Mouse (Mus musculus) hindbrain, embryonic 12.5 days (tissue): Measurements from ENCODE around the gene Smoc1. TPM values are rescaled to one million over a fixed set of nuclear protein-coding genes. Genes with fewer than 3 reads are reported as not detected.

Source experiments
- ATAC-seq: fragments of 200-750 bp; cut with Nextera tagmentation; 2 replicates; pipeline ENCODE4 v1.8.0; 2017; ENCODE audit warnings: moderate TSS enrichment; ENCODE audit not compliant: low FRiP score
- H3K27ac ChIP-seq: fragments of 300-500 bp; sonication (generic); 2 replicates; pipeline ENCODE4 v1.5.1; 2016; ENCODE audit warnings: mild to moderate bottlenecking
- H3K27me3 ChIP-seq: fragments of 300-500 bp; sonication (generic); 2 replicates; pipeline ENCODE4 v1.6.1; 2016; ENCODE audit warnings: mild to moderate bottlenecking
- H3K36me3 ChIP-seq: fragments of 300-500 bp; sonication (generic); 2 replicates; pipeline ENCODE4 v1.6.1; 2016; ENCODE audit warnings: mild to moderate bottlenecking
- H3K4me1 ChIP-seq: fragments of 300-500 bp; sonication (generic); 2 replicates; pipeline ENCODE4 v1.6.1; 2016
- H3K4me2 ChIP-seq: fragments of 300-500 bp; sonication (generic); replicated peaks from 2 replicates; pipeline ENCODE4 v1.6.1; 2016; ENCODE audit warnings: mild to moderate bottlenecking
- H3K4me3 ChIP-seq: fragments of 300-500 bp; sonication (generic); 2 replicates; pipeline ENCODE4 v1.5.1; 2016; ENCODE audit warnings: mild to moderate bottlenecking
- H3K9ac ChIP-seq: fragments of 300-500 bp; sonication (generic); 2 replicates; pipeline ENCODE4 v1.6.1; 2016; ENCODE audit warnings: mild to moderate bottlenecking, moderate library complexity
- H3K9me3 ChIP-seq: fragments of 300-500 bp; sonication (generic); replicated peaks from 2 replicates; pipeline ENCODE4 v1.6.1; 2016; ENCODE audit warnings: mild to moderate bottlenecking
- WGBS: fragments of 180-500 bp; shearing (Covaris S2); methylation state at CpG from one replicate; pipeline ENCODE4 v1.1.7; 2016; 5-methylcytosine and 5-hydroxymethylcytosine counted together
- polyA plus RNA-seq: library from polyadenylated mRNA; unstranded; fragments of >200 nt; fragmentation: Nextera tagmentation; extraction: Ambion mirVana; gene quantifications from 2 replicates; pipeline ENCODE4 v1.2.1, GENCODE M21; 2016

The Smoc1 gene
- polyA plus RNA-seq, 1 experiment from 2014 or later, result 22.6 TPM

DNA sequence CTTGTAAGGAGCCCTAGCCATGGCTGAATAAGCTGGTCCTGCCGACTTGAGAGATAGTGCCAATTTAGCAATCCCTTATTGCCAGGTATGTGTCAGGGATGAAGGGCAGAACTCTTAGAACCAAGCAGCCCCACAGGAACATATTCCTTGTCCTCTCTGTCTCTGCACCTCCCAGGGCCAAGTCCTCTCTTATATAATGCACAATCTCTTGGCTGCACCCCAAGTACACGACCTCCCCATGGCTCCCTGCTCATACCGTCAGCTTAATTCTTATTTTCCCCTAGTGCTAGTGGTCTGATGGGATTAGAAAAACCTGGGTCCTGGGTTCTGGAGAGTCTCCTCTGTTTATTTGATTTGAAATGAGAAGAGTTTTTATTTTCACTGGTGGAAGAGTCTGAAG, 66.0 kb downstream of the Smoc1 start:
- WGBS, result 86% methylated on average over 3 of the region's 3 CpGs
- peaks cover 8% of the 10 kb centered on the region; the same call in 1 of the 2 replicates for H3K4me1 ChIP-seq
- no peaks in the 10 kb centered on the region for H3K27me3 ChIP-seq
- H3K4me3 ChIP-seq, result no peak overlapping the region
- no peaks in the 10 kb centered on the region for H3K9me3 ChIP-seq
- H3K27ac ChIP-seq, result no peak overlapping the region
- no peak for ATAC-seq
- H3K36me3 ChIP-seq, result no peaks in the 10 kb centered on the region
- H3K9ac ChIP-seq, result no peak overlapping the region
- H3K4me2 ChIP-seq, result no peak overlapping the region

GRCm38 (mm10) chr12:81093211-81093610, 66.6 kb downstream of the Smoc1 start:
- Histone ChIP-seq H3K9me3 (no peaks in the 10 kb centered on the region), H3K36me3 (no peaks in the 10 kb centered on the region), H3K9ac (no peak overlapping the region), H3K27me3 (no peaks in the 10 kb centered on the region), H3K4me2 (no peak overlapping the region), H3K4me1 (peaks cover 9% of the 10 kb centered on the region; the same call in 1 of the 2 replicates), H3K4me3 (no peak overlapping the region), H3K27ac (no peak overlapping the region)
- WGBS, result 66% methylated on average over 7 of the region's 7 CpGs
- no peak for ATAC-seq

DNA sequence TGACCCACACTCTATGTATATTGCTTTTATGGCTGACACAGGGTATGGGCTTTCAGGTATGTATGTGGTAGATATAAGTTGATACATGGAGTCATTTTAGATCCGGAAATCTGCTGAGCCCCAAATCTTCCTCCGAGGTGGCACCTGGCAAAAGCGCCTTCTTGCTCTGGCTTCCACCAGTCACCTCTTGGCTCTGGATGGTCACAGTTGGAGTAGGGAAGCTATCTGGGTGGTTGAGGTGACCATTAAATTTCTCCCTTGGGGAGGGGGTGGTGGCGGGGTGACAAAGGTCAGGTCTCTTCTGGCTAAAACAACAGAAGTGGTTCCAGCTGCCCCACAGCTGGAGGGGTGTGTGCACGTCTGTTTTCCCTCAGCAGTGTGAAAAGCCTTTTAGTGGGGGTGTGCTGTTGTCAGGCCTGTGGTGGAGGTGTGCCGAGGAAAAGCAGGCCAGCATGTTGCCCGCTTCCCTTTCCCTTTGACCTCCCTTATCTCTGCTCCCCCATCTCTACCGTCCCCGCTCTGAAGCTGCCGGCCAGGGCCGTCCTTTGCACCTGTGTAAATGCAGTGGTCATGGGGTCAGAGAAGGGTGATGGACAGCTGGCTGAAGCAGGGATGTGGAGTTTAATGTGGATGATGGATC, 68.3 kb downstream of the Smoc1 start:
- no peak overlapping the region for H3K27ac ChIP-seq
- H3K4me1 ChIP-seq, result peaks cover 10% of the 10 kb centered on the region
- no peaks in the 10 kb centered on the region for H3K27me3 ChIP-seq
- H3K4me2 ChIP-seq, result no peak overlapping the region
- WGBS, result 53% methylated on average over 11 of the region's 11 CpGs
- H3K4me3 ChIP-seq, result no peak overlapping the region
- H3K9me3 ChIP-seq, result no peaks in the 10 kb centered on the region
- no peaks in the 10 kb centered on the region for H3K36me3 ChIP-seq
- no peak for ATAC-seq
- H3K9ac ChIP-seq, result no peak overlapping the region

- H3K27ac ChIP-seq, result no peak overlapping the region
- WGBS, result 69% methylated on average over 7 of the region's 7 CpGs
- H3K4me2 ChIP-seq, result no peak overlapping the region
- no peak overlapping the region for H3K4me3 ChIP-seq
- ATAC-seq, result no peak
- peaks cover 15% of the 10 kb centered on the region for H3K4me1 ChIP-seq
- H3K9ac ChIP-seq, result no peak overlapping the region
- no peaks in the 10 kb centered on the region for H3K9me3 ChIP-seq
- H3K27me3 ChIP-seq, result no peaks in the 10 kb centered on the region
- no peaks in the 10 kb centered on the region for H3K36me3 ChIP-seq
These were observed 70.7 kb downstream of the Smoc1 start for GRCm38 (mm10) chr12:81097267-81097666.

DNA sequence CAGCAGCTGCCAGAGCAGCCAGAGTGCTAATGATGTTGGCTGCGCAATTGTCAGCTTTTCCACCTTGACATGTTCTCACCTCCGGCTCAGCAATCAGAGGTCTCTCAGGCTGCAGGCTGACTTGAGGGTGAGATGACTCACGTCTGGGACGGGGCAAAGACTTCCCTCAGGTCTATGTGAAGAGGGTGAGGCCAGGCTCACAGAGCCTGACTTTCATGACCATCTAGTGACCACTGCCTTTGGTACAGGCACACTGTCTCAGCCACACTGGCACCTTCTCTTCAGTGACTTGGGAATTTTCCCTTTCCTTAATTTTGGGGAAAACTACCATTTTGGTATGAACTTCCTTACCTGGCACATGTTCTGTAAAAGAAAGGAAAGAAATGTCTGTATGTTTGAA, 71.1 kb downstream of the Smoc1 start:
- Histone ChIP-seq H3K4me3 (no peak overlapping the region), H3K36me3 (no peaks in the 10 kb centered on the region), H3K4me2 (no peak overlapping the region), H3K9ac (no peak overlapping the region), H3K27me3 (no peaks in the 10 kb centered on the region), H3K27ac (no peak overlapping the region), H3K9me3 (no peaks in the 10 kb centered on the region), H3K4me1 (peaks cover 15% of the 10 kb centered on the region)
- no peak for ATAC-seq
- 79% methylated on average over 4 of the region's 4 CpGs for WGBS

GRCm38 (mm10) chr12:81099161-81099560, 72.6 kb downstream of the Smoc1 start:
- H3K36me3 ChIP-seq, result no peaks in the 10 kb centered on the region
- no peak overlapping the region for H3K27ac ChIP-seq
- no peak overlapping the region for H3K4me3 ChIP-seq
- no peak overlapping the region for H3K4me2 ChIP-seq
- no peak overlapping the region for H3K9ac ChIP-seq
- ATAC-seq, result no peak
- 74% methylated on average over 5 of the region's 5 CpGs for WGBS
- no peaks in the 10 kb centered on the region for H3K9me3 ChIP-seq
- peaks cover 15% of the 10 kb centered on the region for H3K4me1 ChIP-seq
- no peaks in the 10 kb centered on the region for H3K27me3 ChIP-seq

DNA sequence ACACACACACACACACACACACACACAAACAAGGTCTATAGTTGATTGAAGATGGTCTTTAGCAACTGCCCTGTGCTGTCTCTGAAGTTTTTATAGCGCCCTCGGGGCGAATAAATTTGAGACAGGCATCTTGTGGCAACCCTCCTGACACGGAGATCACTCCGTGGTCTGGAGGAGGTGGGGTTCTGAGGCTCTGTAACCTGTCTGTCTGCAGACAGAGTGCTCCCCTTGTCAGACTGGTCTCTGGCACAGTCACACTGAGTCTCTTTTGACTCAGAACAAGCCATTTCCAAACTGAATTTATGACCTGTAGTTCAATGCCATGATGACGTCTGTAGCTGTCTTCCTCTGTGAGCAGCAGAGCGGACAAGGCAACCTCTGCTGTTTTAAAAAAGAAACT, 75.1 kb downstream of the Smoc1 start:
- ATAC-seq, result no peak
- H3K27ac ChIP-seq, result no peak overlapping the region
- H3K4me2 ChIP-seq, result no peak overlapping the region
- WGBS, result 81% methylated on average over 7 of the region's 7 CpGs
- H3K4me1 ChIP-seq, result peaks cover 15% of the 10 kb centered on the region
- no peaks in the 10 kb centered on the region for H3K9me3 ChIP-seq
- H3K36me3 ChIP-seq, result no peaks in the 10 kb centered on the region
- no peak overlapping the region for H3K9ac ChIP-seq
- no peaks in the 10 kb centered on the region for H3K27me3 ChIP-seq
- no peak overlapping the region for H3K4me3 ChIP-seq

DNA sequence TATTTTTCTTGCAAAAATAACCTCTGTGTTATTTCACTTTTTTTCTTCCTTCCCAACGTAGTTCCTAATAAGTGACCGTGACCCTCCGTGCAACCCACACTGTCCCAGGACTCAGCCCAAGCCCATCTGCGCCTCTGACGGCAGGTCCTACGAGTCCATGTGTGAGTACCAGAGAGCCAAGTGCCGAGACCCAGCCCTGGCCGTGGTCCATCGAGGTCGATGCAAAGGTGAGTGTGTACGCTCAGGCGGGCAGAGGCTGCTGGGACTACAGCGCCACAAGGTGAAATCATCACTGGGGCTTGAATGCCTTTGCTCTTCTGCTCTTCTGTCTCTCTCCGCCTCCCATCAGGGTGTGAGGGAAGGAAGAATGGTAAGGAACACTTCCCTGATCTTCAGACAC, 77.9 kb downstream of the Smoc1 start:
- H3K4me3 ChIP-seq, result no peak overlapping the region
- no peak overlapping the region for H3K27ac ChIP-seq
- no peak for ATAC-seq
- no peak overlapping the region for H3K4me2 ChIP-seq
- peaks cover 18% of the 10 kb centered on the region for H3K4me1 ChIP-seq
- H3K9ac ChIP-seq, result no peak overlapping the region
- WGBS, result 88% methylated on average over 14 of the region's 14 CpGs
- H3K36me3 ChIP-seq, result no peaks in the 10 kb centered on the region
- no peaks in the 10 kb centered on the region for H3K27me3 ChIP-seq
- H3K9me3 ChIP-seq, result no peaks in the 10 kb centered on the region

- Histone ChIP-seq H3K4me2 (no peak overlapping the region), H3K9me3 (no peaks in the 10 kb centered on the region), H3K27me3 (no peaks in the 10 kb centered on the region), H3K4me1 (peaks cover 13% of the 10 kb centered on the region), H3K27ac (no peak overlapping the region), H3K36me3 (no peaks in the 10 kb centered on the region), H3K4me3 (no peak overlapping the region), H3K9ac (no peak overlapping the region)
- WGBS, result 89% methylated on average over 12 of the region's 12 CpGs
- no peak for ATAC-seq
These were observed 79.4 kb downstream of the Smoc1 start for GRCm38 (mm10) chr12:81105721-81106633.

DNA sequence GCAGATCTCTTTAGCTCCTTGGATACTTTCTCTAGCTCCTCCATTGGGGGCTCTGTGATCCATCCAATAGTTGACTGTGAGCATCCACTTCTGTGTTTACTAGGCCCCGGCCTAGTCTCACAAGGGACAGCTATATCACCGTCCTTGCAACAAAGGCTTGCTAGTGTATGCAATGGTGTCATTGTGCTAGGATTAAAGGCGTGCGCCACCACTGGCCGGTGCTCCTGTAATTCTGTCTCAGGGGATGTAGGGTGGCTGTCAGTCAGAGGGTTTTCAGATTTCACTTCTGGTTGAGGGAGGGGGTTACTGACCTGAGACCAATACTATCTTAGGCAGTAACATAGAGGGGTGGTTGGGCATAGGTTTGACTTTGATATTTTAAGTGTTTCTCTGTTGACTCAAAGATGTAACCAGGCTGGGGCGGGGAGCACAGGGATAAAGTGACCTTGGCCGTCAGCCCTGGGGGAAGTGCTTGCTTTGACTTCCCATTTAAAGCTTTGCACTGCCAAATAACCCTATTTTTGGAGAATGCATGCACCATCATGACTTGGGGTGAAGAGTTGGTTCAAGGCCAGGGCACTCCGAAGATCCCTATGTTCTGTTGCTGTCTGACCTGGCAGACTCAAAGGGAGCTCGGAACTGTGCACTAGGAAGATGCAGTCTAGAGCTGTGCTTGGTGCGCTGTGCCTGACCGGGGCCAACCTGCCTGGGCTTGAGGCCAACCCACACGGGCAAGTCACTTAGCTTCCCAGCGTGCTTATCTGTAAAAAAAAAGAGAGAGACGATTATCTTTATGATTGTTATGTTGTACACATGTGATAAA, 80.9 kb downstream of the Smoc1 start:
- no peak overlapping the region for H3K4me2 ChIP-seq
- no peak for ATAC-seq
- no peaks in the 10 kb centered on the region for H3K27me3 ChIP-seq
- H3K9me3 ChIP-seq, result no peaks in the 10 kb centered on the region
- H3K36me3 ChIP-seq, result no peaks in the 10 kb centered on the region
- H3K9ac ChIP-seq, result no peak overlapping the region
- no peak overlapping the region for H3K4me3 ChIP-seq
- H3K27ac ChIP-seq, result no peak overlapping the region
- 81% methylated on average over 14 of the region's 14 CpGs for WGBS
- peaks cover 13% of the 10 kb centered on the region for H3K4me1 ChIP-seq

GRCm38 (mm10) chr12:81108600-81109011, 82.0 kb downstream of the Smoc1 start:
- Histone ChIP-seq H3K9me3 (no peaks in the 10 kb centered on the region), H3K4me2 (no peak overlapping the region), H3K4me1 (peaks cover 13% of the 10 kb centered on the region), H3K36me3 (no peaks in the 10 kb centered on the region), H3K27ac (no peak overlapping the region), H3K4me3 (no peak overlapping the region), H3K9ac (no peak overlapping the region), H3K27me3 (no peaks in the 10 kb centered on the region)
- WGBS, result 14% methylated on average over 7 of the region's 7 CpGs
- peak; percentile 29; the same call in 1 of the 2 replicates for ATAC-seq

DNA sequence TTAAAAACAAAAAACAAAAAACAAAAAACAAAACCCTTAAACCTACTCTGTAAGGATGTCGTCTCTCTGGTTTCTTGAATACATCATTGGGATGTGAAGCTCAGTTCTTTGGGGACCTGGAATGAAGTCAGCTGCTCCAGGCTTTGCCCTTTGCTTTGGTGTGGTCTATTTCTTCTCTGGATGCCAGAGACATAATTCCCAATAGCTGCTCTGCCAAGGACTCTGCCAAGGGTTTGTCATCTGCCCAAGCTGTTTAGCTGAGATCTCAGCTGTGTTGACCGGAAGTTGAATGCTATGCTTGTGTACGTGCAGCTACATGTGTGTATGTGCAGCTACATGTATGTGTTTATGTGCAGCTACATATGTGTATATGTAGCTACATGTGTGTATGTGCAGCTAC, 83.4 kb downstream of the Smoc1 start:
- H3K36me3 ChIP-seq, result no peaks in the 10 kb centered on the region
- no peak overlapping the region for H3K9ac ChIP-seq
- no peak overlapping the region for H3K27ac ChIP-seq
- H3K9me3 ChIP-seq, result no peaks in the 10 kb centered on the region
- no peaks in the 10 kb centered on the region for H3K27me3 ChIP-seq
- no peak overlapping the region for H3K4me2 ChIP-seq
- peaks cover 13% of the 10 kb centered on the region for H3K4me1 ChIP-seq
- no peak for ATAC-seq
- H3K4me3 ChIP-seq, result no peak overlapping the region
- 90% methylated on average over 3 of the region's 3 CpGs for WGBS
